Mouse (Mus musculus) adrenal gland, adult 8-10 months (tissue): ENCODE data around the gene Atp1b2. TPM values are rescaled to one million over a fixed set of nuclear protein-coding genes. Genes with fewer than 3 reads are reported as not detected.

Experiments used
- DNase-seq: peaks from one replicate; pipeline ENCODE4 v3.0.0; 2022
- total RNA-seq, 4 experiments: library from RNA; stranded (reverse); gene quantifications; 2 replicates each; pipeline ENCODE4 v1.2.4; 2022

The Atp1b2 gene
- total RNA-seq, 4 experiments from 2014 or later, result 22.5 to 47.8 (median 38.2) TPM

DNA sequence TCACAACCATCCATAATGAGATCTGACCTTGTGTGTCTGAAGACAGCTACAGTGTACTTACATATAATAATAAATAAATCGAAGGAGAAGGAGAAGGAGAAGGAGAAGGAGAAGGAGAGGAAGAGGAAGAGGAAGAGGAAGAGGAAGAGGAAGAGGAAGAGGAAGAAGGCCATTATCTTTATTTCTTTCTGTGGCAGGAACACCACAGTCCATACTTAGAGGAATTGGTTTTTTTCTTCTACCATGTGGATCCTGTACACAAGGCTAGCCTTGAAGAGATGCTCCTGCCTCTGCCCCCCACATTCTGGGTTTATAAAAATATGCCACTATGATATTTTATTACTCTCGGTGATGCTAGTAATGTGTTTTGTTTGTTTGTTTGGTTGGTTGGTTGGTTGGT, 1.1 kb upstream of the Atp1b2 start:
- no peak for DNase-seq

DNA sequence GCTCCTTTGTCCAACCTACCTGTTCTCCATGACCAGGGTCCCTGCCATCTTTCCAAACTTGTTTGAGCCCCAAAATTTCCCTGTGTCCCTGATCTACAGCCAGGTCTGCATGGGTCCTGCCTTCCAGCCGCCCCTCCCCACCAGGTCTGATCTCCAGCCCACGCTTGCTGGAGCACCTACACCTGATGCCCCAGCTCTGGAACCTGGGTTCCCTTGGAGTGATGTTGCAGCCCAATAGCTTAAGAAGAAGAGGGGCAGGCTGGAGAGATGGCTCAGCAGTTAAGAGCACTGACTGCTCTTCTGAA, 701 bp upstream of the Atp1b2 start:
- DNase-seq, result no peak

DNA sequence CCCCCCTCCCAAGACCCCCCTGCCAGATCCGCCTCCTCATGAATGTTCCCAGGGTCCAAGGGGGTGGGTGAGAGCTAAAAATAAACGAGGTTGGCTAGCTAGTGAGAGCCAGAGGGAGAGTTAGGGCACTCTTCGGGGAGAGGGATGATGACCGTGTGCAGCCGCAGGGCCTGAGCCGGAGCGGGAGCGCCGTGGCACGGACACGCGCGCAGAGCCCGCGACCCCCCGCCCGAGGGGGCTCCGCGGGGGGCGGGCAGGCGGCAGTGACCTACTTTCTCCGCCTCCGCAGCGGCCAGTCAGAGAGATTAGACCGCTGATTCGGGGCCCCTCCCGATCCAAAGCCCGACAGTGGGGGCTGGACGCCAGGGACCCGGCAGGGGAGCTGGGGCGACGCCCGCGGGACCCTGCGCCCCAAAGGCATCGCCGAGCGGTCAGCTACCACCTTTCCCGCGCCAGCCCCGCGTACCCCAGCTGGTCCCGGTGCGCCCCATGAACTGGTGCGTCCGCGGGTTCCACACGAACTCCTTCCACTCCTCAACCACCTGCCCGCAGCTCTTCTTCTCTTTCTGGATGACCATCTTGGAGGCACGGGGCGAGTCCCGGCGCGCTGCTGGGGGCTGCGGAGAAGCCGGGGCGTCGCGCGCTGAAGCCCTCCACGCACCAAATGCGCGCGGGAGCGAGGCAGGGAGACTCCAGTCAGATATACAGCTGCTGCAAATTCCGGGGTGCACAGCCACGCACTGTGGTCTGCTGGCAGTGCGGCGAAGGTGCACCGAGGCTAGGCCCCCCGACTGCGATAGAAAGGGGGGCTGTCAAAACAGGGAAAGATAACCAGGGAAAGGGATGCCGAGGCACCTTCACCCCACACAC, 712 bp downstream of the Atp1b2 start:
- no peak for DNase-seq

DNA sequence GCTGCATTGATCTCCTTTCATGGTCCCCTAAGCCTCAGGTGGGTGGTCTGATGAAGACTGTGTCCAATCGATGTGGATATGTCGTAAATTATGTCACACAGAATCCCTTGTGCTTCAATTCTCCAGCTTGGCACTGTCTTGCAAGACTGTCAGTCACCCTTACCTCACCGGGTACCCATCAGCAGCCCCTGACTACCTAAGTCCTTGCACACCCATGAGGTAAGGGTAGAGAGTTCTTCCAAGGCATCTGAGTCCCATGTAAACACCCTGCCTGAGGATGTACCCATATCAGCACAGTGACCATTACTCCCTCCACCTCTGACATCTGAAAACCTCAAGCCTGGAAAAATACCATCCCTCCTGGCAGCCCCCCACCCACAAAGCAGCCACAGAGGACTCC, 1.4 kb downstream of the Atp1b2 start:
- no peak for DNase-seq

DNA sequence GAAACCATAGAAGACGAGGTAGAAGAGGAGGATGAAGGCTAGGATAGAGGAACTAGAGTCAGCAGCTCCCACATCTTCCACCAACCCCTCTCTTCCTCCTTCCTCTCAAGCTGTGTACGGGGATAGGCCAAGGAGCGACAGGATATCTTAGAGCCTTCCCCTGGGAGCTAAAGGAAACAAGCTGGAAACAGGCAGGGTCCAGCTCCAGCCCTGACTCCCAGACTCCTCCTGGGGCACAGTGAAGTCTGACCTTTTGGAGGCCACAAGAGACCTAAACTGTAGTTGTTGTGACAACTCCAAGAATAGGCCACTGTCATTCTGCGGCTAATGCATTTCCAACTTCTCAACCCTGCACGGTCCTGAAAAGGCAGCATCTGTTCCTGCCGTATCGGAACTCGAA, 2.2 kb downstream of the Atp1b2 start:
- DNase-seq, result no peak

DNA sequence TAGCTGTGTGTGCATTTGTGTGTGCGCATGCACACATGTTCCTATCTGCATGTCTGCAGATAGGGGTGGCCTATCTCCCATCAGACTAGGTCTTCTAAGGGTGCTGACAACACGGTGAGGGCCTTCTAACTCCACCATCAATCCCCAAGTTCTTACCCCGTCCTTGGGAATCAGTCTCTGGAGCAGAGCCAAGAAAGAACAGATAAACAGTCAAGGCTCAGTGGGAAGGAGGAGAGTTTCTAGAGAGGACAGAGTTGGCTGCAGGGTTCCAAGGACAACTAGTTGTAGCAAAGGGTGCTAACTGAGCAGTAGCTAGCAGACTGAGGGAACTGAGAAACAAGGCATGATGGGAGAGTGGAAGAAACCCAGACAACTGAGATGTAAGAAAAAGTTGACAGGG, 4.0 kb downstream of the Atp1b2 start:
- no peak for DNase-seq

DNA sequence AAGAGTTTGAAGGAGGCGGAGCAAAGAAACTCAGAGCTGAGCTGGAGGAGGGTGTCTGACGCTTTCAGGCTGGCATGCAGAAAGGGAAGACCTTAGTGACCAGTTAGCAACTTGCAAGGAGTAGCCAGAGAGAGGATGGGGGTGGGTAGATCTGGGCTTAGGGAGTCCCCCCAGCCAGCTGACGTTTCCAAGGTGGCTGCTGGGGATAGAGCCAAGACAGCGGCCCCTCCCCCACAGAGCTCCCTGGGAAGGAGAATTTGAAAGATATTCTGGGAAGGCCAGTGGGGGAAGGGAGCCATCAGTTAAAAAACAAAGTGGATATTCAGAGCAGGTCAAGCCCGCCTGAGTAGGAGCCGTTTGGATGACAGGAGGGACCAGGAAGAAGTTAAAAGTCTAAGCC, 5.6 kb downstream of the Atp1b2 start:
- DNase-seq, result no peak

DNA sequence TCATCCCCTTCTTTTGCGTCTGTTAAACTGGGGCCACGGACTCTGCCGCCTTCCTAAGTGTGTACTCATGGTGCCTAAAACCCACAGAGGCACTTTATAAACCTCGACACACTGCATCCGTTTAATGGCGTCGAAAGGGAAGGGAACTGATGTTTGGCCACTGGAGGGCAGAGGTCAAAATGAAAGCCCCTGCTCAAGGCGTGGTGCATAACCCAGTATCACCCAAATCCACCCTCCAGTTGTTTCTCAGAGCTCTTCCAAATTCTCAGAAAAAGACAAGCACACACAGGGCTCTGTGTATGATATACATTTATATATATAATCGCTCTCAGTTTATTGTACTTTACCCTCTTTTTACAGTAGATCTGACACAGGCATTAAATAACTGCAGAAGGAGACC, 6.3 kb downstream of the Atp1b2 start:
- DNase-seq, result no peak

DNA sequence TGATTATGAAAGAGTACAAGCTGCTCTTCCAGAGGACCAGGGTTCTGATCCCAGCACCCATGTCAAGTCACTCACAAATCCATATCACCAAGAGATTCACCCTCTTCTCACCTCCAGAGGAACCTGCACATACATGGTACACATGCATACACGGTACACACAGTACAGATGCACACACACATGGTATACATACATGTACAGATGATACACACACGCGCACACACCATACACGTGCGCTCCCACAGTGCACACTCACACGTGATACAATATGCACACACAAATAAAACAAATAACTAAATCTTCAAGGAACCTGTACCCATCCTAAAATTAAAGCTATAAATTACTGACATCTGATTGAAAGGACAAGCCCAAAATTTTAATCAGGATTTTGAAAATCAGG, 10.9 kb downstream of the Atp1b2 start:
- DNase-seq, result no peak

DNA sequence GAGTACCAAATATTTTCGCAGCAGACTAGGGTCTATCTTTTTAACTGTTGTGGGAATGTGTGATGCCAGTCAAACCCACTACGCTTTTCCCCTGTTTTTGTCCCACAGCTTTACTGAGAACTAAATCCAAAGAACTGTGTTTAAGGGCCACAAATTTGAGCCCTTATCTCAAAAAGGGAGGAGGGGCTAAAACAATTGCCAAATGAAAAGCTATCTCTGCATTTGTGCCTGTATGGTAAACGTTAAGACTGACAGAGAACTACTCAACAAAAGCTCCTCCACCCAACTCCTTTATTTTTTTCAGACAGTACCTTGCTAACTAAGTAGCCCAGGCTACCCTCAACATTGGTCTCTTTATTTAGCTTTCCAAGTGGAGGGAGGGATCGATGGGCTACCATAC, 12.9 kb downstream of the Atp1b2 start:
- no peak for DNase-seq

DNA sequence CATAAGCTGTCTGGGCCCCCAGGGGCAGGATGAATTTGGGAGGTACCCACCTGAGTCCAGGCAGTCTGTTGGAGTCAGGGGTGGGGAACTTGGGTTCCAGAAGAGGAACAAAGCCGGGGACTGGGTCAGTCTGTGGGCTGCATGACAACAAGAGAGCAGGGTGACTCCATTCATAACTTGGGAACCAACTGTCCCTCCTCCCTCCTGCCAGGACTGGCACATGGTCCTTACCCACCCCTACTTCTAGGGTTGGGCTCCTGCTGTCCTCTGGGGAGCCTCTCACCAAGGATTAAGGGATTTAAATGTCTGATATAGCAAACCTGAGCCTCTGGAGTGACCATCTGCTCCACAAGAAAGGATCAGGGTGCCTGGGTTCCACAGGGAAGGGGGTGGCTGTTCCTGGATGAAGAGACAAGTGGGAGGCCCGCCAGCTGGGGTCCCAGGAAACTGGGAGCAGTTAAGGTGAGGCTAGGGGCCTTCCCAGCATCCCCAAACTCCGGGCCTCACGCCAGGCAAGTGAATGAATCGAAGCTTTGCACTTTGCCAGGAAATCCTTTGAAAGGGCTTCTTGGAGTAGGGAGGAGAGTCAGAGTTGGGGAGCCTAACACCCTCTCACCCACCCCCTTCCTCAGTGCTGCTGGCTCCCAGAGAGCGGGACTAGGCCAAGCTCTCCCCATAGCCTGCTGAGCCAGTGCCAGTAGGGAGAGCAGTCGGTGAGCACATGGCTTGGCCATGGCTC, 13.7 kb downstream of the Atp1b2 start:
- no peak for DNase-seq

DNA sequence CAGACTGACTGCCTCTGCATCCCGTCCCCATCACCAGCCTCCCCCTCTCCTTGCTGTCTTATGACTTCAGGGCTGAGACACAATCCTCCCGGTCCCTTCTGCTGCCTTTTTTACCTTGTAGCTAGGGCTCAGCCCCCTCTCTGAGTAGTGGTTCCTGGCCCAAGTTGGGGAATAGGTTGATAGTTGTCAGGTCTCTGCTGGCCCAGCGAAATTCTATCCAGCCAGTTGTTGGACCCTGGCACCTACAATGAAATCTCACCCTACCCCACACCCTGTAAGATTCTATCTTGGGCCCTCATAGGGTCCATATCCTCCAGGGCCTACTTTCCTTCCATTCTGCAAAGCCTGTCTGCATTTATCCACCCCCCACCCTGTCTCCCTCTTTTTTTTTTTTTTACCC, 14.3 kb downstream of the Atp1b2 start:
- DNase-seq, result no peak

DNA sequence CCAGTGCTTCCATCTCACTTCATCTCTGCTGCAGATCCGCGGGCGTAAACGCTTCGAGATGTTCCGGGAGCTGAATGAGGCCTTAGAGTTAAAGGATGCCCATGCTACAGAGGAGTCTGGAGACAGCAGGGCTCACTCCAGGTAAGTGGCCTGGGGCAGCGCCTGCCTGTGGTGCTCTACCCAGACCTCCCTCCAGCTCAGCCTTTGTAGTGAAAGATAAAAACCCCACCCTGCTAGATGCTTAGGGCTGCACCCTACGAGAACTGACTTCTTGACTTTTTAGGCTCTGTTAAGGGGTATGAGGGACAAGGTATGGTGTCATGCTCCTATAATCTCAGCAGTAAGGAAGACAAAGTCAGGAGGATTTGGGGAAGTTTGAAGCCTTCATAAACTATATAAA, 15.1 kb downstream of the Atp1b2 start:
- DNase-seq, result no peak

DNA sequence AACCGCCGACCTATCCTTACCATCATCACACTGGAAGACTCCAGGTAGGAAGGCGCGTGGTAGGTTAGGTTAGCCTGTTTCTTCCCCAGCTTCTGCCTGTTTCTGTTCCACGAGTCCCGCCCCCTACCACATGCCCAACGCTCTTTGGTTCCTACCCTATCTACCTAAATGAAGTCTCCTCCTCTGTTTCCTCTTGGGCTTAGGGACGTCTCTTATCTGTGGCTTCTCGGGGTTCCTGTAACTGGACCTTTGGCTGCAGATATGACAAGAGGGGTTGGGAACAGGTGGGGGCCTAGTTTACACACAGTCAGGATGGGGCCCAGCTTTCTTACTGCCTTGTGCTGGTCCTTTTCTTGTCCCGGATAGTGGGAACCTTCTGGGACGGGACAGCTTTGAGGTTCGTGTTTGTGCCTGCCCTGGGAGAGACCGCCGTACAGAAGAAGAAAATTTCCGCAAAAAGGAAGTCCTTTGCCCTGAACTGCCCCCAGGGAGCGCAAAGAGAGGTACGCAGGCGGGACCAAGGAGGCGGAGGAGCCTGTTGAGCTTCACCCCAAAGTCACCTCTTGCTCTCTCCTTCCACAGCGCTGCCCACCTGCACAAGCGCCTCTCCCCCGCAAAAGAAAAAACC, 16.4 kb downstream of the Atp1b2 start:
- no peak for DNase-seq

DNA sequence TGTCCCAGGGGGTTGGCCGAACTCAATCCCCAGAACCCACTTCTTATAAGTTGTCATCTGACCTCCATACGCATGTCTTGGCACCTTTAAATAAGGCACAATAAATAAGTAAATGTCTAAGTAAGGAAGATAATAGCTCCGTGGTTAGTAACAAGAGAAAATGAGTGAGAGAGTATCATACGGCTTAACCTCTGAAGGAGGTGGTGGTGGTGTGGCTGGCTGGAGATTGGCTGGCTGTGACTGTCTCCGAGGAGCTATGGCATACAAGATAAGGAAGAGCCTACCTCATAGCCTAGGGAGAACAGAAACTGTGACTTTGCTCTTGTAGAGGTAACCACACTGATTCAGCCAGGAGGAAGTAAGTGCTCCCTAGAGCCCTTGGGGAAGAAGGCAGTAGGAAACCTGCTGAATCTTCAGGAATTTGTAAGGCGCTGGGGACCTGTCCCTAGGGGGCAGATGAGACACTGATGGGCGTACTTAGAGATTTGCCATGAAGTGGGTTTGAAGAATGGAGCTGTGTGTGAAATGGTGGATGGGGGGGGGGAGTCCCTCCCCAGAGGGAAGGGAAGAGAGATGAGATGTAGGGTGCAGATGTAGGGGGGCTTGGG, 19.9 kb downstream of the Atp1b2 start:
- DNase-seq, result no peak

DNA sequence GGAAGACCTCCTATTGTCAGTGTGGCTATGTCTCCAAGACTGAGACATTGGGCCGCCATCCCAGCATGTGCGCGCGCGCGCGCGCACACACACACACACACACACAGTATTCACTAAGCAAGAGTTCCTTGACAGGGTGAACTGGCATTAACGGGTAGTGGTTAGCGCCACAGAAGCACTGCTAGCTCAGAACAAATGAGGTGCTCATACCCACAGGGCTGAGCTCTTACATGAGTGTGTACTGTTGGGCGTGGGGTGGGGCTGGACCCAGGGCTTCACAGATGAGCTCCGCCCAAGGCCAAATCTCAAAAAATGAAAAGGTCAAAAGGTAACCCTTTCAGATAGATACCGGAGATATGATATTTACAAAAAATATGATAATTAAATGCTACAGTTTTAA, 20.8 kb downstream of the Atp1b2 start:
- DNase-seq, result no peak

DNA sequence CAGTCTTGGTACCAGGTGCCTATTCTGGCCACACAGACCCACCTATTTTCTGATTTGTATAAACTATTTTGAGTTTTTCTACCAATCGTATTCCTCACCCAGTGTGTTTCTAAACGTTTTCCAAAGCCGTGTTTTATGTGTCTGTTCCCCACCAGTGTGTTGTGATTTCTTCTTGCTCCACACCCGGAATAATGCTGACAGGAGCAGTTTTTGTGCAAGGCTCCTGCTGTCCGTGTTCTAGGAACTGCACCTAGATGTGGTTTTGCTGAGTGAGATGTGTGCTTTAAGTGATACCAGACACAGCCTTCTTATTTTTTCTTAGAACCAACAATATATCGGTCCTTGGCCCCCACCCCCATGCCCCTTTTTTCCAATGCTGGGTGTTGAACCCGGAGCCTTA, 21.7 kb downstream of the Atp1b2 start:
- DNase-seq, result no peak

DNA sequence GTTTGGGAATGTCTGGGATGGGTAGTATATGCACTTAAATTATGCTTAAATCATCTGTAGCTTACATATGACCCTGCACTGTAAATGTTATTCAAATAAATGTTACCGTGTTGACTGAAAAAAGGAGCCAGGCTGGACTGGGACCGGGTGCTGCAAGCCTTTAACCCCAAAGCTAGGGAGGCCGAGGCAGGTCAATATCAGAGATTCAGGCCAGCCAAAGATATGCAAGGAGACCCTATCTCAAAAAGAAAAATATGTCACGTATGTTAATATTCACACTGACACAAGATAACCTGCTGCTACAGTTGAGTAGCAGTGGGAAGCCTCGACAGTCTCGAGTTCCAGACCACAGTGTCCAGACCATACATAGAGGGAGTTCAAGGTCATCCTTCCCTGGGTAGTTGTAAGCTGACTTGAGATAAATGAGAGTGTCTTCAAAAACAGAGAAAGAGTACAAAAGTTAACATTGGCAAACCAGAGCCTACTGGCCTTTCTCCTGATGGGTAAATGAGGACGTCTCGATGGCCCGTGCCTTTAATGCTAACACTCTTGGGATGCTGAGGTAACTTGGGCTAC, 23.4 kb downstream of the Atp1b2 start:
- DNase-seq, result no peak

DNA sequence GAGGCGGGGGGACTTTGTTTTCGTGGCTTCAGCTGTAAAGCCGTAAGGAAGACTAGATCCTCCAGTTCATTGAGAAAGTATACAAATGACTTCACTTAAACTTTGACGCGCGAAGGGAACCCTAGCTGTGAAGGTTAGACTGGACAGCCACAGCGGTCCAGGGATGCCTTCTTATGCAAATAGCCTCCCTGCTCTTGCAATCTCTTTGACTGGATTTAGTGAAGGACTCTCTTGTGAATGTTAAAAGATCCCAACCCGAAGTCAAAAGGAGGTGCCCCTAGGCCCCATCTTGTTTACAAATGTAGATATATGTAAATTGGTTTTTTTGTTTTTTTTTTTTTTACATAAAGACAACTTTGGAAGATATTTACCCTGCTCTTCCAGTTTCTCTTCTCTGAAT, 23.9 kb downstream of the Atp1b2 start:
- DNase-seq, result no peak

DNA sequence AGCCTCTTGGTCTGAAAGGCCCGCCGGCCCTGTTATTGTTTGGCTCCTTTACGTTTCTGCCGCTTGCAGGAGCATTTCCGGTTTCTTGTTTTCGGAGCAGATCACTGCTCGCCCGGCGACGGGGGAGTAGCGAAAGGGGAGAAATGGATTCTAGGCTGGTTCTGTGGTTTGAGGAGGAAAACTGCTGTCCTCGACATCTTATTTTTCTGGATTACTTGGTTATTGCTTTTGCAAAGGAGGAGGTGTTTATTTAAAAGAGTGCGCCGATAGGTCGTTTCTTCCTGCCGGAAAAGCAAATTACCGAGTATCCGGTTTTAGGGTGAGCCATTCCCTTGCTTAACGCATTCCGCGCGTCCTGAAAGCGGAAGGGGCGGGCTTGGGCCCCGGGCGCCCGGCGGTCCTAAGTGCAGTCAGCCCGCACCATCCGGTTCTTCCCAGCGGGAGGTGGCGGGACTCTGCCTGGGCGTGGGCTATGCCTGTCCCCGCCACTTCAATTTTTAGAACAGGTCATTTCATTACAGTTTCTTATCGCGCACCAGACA, 24.5 kb downstream of the Atp1b2 start:
- peak; percentile 87 for DNase-seq

DNA sequence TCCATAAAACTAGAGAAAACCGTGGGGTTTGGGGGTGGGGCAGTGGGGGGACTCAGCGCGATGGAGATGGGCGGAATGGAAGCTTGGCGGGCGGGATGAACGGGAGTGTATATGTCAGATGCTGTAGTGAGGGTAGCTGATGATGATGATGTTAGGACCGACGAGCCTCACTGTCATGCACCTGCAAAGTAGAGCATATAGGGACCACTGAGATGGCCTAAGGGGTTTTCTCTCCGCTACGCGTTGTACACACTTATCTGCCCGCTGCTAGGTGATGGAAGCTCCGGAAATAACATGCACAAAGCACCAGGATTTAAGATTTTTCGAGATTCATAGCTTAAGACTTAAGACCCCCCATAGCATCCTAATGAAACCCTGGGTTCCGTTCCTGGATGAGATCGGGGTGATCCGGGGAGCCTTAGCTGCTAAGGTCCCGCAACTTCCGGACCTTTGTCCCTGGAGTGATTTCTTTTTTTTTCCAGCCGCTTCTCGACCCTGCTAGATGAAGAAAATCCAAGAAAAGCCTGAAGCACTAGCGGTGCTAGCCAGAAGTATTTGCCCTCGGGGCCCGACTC, 25.1 kb downstream of the Atp1b2 start:
- no peak for DNase-seq

DNA sequence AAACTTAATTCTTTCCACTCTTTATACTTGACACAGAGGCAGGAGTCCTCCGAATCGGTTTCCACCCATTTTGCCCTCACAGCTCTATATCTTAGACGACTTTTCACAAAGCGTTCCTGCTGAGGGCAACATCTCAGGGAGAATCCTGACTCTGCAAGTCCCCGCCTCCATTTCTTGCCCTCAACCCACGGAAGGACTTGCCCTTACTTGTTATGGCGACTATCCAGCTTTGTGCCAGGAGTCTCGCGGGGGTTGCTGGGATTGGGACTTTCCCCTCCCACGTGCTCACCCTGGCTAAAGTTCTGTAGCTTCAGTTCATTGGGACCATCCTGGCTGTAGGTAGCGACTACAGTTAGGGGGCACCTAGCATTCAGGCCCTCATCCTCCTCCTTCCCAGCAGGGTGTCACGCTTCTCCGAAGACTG, 25.6 kb downstream of the Atp1b2 start, which contains the start of the genes Wrap53 and Trp53:
TSS of gene Wrap53 (minus strand) at position 165 of the 424 bp plus-strand sequence.
TSS of gene Trp53 (plus strand) at position 269 of the 424 bp plus-strand sequence.
- DNase-seq, result peak; percentile 92
